Mouse (Mus musculus): ENCODE results near the gene Frmd6.

The Frmd6 gene

DNA sequence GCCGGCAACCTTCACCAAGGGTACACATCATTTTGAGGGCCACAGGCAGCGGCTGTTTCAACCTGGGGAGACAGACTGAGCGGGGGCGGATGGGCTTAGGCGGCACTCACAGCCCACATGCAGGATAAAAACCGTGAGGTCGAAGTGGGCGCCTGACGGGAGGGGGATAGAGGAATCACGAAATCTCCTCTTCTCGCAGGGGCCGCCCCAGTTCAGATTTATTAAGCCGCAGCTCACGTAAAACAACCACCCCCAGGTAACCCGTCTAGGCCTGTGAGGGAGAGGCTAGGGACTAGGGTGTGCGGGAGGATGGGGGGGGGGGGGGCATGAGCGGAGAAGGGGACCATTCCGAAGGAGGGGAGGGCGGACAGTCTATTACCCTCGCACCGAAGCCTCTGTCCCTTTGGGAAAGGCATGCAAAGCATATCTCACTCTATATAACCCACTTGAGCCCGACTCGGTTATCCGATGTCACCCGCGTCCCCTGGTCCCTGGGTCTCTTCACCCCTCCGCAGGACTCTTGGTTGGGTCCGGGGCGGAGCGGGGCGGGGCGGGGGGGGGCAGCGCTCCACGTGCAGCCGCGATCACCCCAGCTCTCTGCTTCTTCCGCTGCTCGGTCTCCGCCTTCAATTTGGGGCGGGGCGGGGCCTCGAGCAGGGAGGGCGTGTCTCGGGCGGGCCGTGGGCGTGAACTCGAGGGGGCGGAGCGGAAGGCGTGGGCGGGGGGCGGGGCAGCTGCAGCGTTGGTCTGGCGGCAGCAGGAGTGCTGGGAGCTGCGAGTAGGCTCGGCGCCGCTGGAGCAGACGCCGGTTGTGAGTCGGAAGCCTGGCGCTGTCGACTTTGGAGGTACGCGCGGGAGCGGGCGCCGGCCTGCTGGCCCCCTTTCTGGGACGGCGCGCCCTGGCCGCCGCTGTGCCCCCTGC is at the start of gene Frmd6:
Frmd6 (plus strand) TSS at position 786 of the 922 bp plus-strand sequence.
- peak; percentile 93 for DNase-seq

DNA sequence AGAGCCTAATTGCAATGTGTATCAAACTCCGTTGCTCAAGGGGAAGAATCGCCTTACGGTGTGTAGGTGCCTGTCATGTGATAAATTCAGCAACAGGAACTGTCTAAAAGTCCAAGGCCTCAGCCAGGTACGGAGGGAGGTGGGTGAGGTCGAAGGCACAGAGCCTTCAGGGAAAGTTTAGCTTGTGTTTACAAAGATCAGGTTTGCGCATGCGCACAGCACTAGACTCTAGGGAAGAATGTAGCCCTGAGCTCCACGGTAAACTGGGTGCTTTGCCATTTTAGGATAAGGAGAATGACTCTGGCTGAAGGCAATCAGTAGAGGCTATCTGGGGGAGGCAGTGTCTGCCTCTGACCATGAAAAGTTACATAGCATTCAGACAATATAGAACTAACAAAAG is 49.7 kb upstream of the Frmd6 start:
- no peak for DNase-seq

GRCm38 (mm10) chr12:70776683-70777082 is 48.6 kb upstream of the Frmd6 start:
- peak; percentile 63 for DNase-seq

DNA sequence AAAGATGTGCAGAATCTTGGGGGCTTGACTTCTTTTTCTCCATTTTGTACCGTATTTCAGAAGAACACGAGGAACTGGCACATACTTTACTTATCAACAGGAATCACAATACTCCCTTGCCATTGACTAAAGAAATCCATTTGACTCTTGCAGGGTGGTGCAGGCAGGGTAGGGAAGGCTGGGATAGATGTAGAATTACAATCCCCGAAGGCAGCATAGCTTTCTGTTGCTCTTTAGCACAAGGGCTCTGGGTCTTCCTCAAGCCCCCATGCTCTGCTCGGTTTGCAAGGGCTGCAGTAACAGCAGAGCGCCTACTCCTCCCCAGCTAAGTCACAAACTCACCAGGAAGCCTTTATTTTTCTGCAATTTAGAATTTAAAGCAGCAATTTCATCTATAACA is 47.8 kb upstream of the Frmd6 start:
- no peak for DNase-seq

- no peak for DNase-seq
These were observed 47.4 kb upstream of the Frmd6 start for GRCm38 (mm10) chr12:70777866-70778265.

- no peak for DNase-seq
These were observed 47.0 kb upstream of the Frmd6 start for GRCm38 (mm10) chr12:70778271-70778670.

DNA sequence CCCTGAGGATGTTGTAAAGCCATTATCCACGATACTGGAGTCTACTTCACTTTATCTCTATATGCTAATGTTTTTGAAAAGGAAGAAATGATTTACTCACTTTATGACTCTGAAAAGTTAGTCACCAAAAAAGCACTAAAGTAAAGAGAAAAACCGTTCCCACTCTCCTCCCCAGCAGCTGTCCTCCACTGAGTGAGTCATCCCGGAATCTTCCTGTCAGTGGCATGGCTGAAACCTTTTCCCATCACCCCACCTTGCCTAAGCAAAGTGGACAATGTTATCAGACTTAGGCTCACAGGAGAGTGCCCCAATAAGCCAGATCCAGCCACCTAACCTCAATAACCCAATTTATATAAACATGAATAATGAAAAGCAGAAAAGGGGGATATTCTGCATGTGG is 46.6 kb upstream of the Frmd6 start:
- no peak for DNase-seq

- DNase-seq: no peak
These were observed 42.3 kb upstream of the Frmd6 start for GRCm38 (mm10) chr12:70783049-70783448.

DNA sequence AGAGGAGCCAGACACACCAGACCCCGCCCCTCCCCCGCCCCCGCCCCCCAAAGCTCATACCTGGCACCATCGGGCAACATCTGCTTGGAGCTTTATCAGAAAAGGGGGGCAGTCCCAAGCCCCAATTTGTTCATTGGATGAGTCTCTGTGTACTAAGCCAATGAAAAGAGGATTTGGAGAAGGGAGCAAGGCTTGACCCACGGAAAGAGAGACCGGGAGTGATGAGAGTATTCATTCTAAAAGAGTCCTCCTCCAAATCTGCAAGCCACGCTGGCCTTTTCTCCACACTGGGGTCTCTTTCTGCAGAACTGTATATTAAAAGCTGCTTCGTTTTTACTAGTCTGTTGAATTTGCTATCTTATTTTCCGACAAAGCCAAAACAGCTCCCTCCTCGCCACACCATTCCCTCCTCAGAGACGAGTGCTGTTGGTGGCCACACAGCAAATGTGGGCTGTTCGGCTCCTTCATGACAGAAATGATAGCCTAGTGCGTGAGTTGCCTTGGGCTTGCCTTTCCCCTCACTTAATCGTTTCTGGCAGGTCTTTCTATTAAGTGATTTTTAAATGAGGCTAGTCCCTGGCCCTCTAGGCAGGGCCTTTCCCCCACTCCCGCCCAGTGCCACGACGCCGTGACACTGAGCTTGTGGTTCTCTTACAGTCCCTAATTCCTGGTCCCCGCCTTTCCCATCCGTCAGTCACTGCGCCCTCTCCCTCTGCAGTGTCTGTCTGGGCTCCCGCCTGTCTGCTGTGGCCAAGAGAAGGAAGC is 41.7 kb upstream of the Frmd6 start:
- DNase-seq: no peak

- DNase-seq: no peak
These were observed 41.0 kb upstream of the Frmd6 start for GRCm38 (mm10) chr12:70784240-70784705.

DNA sequence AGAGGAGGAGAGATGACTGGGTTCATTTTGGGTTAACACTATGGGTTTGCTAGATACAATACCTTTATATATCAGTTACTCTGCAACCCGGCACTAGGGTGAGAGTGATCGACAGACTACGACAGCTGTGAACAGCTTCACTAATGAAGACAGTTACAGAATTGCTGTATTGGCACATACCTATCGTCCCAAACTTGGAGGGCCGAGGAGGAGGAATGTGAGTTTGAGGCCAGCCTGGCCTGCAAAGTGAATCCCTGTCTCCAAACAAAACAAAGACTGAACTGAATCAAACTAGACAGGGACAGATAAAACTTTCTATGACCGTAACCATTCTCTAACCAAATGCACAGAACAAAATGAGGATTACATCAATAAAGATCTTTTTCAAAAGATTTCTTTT is 36.0 kb upstream of the Frmd6 start:
- DNase-seq: no peak

DNA sequence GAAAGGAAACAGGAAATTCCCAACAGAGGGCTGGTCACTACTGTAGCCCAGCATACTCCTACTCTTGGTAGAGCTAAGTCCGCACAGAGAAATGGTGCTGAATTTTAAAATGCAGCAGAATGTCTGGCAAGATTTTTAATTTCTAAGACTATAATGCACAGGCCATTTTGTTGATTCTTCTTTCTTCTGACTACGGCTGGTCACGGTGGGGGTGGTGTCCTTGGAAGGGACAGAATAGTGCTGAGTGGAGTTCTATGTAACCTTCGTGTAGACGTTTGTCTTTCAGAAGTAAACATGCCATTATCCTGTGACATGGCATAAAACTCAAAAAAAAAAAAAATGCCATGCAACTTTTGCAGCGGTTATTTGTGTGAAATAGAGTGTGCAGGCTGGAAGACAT is 32.0 kb upstream of the Frmd6 start:
- DNase-seq: no peak

DNA sequence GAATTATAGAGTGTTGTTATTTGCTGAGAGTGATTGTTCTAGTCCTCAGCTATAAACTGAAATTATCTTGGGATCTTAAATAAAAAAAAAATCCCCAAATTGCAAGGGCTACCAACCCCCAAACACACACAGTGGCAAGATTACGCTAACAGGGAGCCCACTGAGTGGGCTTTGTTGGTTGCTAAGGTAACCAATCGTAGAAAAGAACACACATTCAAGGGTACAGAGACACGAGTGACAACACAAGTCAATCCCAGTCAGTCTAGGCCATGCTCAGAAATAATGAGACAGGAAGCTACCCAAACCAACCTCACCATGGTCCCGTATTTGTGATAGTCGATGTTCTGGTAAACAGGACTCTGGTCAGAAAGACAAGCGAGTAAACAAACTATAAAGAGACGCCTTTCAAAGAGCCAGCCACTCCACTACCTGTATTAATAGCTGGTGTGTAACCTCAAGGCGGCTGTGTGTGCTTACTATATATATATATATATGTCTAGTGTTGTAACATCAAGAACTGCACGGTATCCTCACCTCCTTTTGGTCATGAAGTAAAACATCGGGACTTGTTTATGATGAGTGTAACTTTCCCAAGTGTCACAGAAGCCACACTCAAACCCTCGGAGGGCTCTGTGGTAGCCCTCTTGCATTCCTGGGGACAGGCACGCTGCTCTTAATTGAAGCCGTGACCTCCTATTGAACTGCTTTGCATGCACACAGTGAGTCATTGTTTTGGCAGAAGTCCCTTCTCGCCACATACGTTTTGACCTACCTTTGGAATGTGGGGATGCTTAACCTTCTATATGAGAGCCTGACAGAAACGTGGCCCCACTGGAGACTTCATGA is 30.5 kb upstream of the Frmd6 start:
- DNase-seq: no peak

DNA sequence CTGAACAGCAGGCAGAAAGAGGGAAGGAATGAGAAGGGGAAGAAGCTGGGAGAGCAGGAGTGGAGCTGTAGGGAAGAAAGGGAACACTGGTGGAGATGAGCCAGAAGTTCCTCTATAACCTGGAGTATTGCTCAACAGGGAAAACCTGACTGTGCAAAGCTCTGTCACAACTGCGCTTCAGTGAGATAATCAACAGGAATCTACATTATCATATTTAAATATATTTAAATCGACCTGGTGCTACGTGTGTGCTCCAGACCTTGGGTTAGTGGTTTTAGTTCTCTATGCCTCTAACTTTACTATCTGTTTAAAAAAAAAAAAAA is 30.0 kb upstream of the Frmd6 start:
- DNase-seq: no peak

- no peak for DNase-seq
These were observed 26.8 kb upstream of the Frmd6 start for GRCm38 (mm10) chr12:70798496-70798895.

GRCm38 (mm10) chr12:70799231-70800002 is 25.9 kb upstream of the Frmd6 start:
- no peak for DNase-seq

- no peak for DNase-seq
These were observed 25.2 kb upstream of the Frmd6 start for GRCm38 (mm10) chr12:70800086-70800485.

- no peak for DNase-seq
These were observed 24.0 kb upstream of the Frmd6 start for GRCm38 (mm10) chr12:70801361-70801760.

DNA sequence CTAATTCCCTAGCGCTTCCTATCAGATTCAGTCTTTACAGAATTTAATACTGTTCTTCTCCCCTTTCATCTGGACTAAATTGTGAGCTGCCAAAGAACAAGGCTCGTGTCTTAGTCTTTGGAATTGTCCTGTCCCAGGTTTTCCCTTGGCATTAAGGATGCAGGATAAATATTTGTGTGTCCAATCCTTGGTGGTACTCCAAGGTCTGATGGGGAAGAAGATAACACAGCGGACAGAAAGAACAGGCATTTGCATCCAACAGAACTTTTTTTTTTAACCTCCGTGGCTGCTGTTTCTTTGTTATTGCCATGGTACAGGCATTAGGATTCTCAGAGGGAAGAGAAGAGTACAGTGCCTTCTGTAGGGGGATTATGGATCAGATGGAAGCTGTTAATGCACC is 21.8 kb upstream of the Frmd6 start:
- DNase-seq: no peak

- no peak for DNase-seq
These were observed 20.3 kb upstream of the Frmd6 start for GRCm38 (mm10) chr12:70804989-70805388.

DNA sequence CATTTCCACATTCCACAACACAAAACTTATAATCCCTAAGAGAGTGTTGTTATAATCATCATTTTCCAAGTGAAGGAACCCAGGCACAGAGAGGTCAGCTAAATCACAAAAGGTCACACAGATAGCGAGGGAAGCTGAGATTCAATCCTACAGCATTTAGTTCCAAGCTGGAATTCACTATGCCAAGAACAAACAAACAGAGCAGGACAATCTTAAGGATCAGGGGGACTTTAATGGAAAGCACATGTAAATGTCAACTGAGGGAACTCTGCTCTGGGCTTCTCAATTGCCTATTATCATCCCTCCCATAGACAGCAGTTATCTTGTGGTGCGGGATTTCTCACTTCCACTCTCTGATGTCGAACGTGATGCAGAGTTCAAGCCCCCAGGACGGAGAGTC is 17.8 kb upstream of the Frmd6 start:
- DNase-seq: no peak

- DNase-seq: no peak
These were observed 17.3 kb upstream of the Frmd6 start for GRCm38 (mm10) chr12:70807975-70808374.

Measured in right cerebral cortex, postnatal 4 days (tissue).